Mouse (Mus musculus) midbrain, embryonic 16.5 days (tissue): ENCODE data around the gene Gm45837. TPM values are rescaled to one million over a fixed set of nuclear protein-coding genes. Genes with fewer than 3 reads are reported as not detected.
"Not testable (repeated sequence)": the region's sequence is repeated elsewhere in the genome, so short reads cannot be mapped to it uniquely, and the experiment has no call there.

Experiments
- ATAC-seq: fragments of 200-750 bp; cut with Nextera tagmentation; 2 replicates; pipeline ENCODE4 v1.8.0; 2017; ENCODE audit warnings: moderate TSS enrichment
- H3K27ac ChIP-seq: fragments of 300-500 bp; sonication (generic); 2 replicates; pipeline ENCODE4 v1.5.1; 2014; ENCODE audit warnings: mild to moderate bottlenecking, low read length, mixed read lengths
- H3K27me3 ChIP-seq: fragments of 300-500 bp; sonication (generic); 2 replicates; pipeline ENCODE4 v1.6.1; 2014; ENCODE audit warnings: low read depth, low read length, mixed read lengths; ENCODE audit not compliant: control insufficient read depth, insufficient read depth
- H3K36me3 ChIP-seq: fragments of 300-500 bp; sonication (generic); 2 replicates; pipeline ENCODE4 v1.6.1; 2014; ENCODE audit warnings: mild to moderate bottlenecking, low read length, moderate library complexity, mixed read lengths; ENCODE audit not compliant: control insufficient read depth, insufficient read depth
- H3K4me1 ChIP-seq: fragments of 300-500 bp; sonication (generic); 2 replicates; pipeline ENCODE4 v1.6.1; 2014; ENCODE audit warnings: mild to moderate bottlenecking, low read length, mixed read lengths; ENCODE audit not compliant: control insufficient read depth, insufficient read depth
- H3K4me2 ChIP-seq: fragments of 300-500 bp; sonication (generic); 2 replicates; pipeline ENCODE4 v1.6.1; 2014; ENCODE audit warnings: mild to moderate bottlenecking, low read length, mixed read lengths
- H3K4me3 ChIP-seq: fragments of 300-500 bp; sonication (generic); 2 replicates; pipeline ENCODE4 v1.5.1; 2014; ENCODE audit warnings: low read depth, mild to moderate bottlenecking, low read length, moderate library complexity, mixed read lengths
- H3K9ac ChIP-seq: fragments of 300-500 bp; sonication (generic); 2 replicates; pipeline ENCODE4 v1.6.1; 2014; ENCODE audit warnings: low read depth, low read length, mixed read lengths
- H3K9me3 ChIP-seq: fragments of 300-500 bp; sonication (generic); replicated peaks from 2 replicates; pipeline ENCODE4 v1.6.1; 2014; ENCODE audit warnings: mild to moderate bottlenecking, low read length, mixed read lengths; ENCODE audit not compliant: control insufficient read depth, poor library complexity, severe bottlenecking
- WGBS: fragments of 180-500 bp; shearing (Covaris S2); extraction: QIAGEN DNeasy Blood & Tissue Kit; methylation state at CpG from one replicate; pipeline ENCODE4 v1.1.7; 2014; 5-methylcytosine and 5-hydroxymethylcytosine counted together
- polyA plus RNA-seq: library from polyadenylated mRNA; unstranded; fragments of >200 nt; fragmentation: Nextera tagmentation; extraction: Ambion mirVana; gene quantifications from 2 replicates; pipeline ENCODE4 v1.2.1, GENCODE M21; 2015

Gene Gm45837
- polyA plus RNA-seq, 1 experiment from 2014 or later, result 0.69 TPM

DNA sequence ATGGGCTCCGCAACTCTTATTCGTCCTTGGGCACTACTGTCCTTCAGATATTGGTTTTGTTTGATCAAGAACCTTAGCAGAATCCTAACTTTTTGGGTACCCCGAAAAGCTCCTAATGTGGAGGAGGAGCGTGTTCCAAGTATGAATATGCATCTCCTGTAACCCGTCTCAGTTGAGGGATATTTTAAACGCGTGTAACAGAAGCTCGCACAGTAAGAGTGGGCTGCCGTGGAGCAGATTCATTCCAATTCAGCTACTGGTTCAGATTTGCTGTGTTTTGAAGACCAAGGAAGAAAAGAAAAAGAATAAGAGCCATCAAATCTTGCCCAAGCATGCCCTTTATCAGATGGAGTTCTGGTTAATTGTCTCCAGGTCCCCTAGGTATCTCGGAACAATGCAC, 131.0 kb downstream of the Gm45837 start:
- Histone ChIP-seq H3K4me2 (no peak overlapping the region), H3K27ac (no peak overlapping the region), H3K36me3 (no peaks in the 10 kb centered on the region), H3K4me3 (no peak overlapping the region), H3K9me3 (no peaks in the 10 kb centered on the region), H3K27me3 (no peaks in the 10 kb centered on the region), H3K9ac (no peak overlapping the region), H3K4me1 (no peaks in the 10 kb centered on the region)
- no peak for ATAC-seq
- WGBS, result 67% methylated on average over 10 of the region's 10 CpGs

DNA sequence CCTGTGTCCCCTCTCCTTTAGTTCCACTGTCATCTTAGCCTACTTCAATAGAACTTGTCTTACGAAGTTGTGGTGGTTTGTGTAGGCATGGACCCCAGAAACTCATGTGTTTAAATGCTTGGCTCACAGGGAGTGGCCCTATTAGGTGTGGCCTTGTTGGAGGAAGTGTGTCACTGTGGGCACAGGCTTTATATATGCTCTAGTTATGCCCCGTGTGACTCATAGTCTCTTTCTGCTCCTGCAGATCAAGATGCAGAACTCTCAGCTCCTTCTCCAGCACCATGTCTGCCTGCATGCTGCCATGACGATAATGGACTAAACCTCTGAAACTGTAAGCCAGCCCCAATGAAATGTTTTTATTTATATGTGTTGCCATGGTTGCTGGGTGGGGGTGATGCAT, 137.0 kb downstream of the Gm45837 start:
- H3K4me2 ChIP-seq, result no peak overlapping the region
- H3K27ac ChIP-seq, result no peak overlapping the region
- H3K36me3 ChIP-seq, result no peaks in the 10 kb centered on the region
- H3K9me3 ChIP-seq, result no peaks in the 10 kb centered on the region
- no peaks in the 10 kb centered on the region for H3K27me3 ChIP-seq
- H3K4me3 ChIP-seq, result no peak overlapping the region
- WGBS, result 78% methylated on average over 3 of the region's 3 CpGs
- H3K9ac ChIP-seq, result no peak overlapping the region
- H3K4me1 ChIP-seq, result no peaks in the 10 kb centered on the region
- ATAC-seq, result no peak

DNA sequence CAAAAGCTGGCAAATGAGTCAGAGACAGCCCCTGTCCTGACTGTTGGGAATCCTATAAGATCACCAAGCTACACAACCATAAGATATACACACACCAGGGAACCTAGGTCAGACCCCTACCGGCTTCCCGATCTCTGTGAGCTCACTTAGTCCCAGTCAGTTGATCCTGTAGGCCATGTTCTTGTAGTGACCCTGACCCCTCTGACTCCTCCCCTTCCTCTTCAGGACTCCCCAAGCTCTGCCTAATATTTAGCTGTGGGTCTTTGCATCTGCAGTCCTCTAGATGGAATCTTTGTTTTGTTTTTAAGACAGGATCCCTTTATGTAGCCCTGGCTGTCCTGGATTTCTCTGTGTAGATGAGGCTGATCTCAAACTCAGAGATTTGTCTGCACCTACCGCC, 138.6 kb downstream of the Gm45837 start:
- Histone ChIP-seq H3K9me3 (no peaks in the 10 kb centered on the region), H3K4me1 (no peaks in the 10 kb centered on the region), H3K4me2 (no peak overlapping the region), H3K27me3 (no peaks in the 10 kb centered on the region), H3K4me3 (no peak overlapping the region), H3K9ac (no peak overlapping the region), H3K36me3 (no peaks in the 10 kb centered on the region), H3K27ac (no peak overlapping the region)
- 79% methylated on average over 3 of the region's 3 CpGs for WGBS
- no peak for ATAC-seq

DNA sequence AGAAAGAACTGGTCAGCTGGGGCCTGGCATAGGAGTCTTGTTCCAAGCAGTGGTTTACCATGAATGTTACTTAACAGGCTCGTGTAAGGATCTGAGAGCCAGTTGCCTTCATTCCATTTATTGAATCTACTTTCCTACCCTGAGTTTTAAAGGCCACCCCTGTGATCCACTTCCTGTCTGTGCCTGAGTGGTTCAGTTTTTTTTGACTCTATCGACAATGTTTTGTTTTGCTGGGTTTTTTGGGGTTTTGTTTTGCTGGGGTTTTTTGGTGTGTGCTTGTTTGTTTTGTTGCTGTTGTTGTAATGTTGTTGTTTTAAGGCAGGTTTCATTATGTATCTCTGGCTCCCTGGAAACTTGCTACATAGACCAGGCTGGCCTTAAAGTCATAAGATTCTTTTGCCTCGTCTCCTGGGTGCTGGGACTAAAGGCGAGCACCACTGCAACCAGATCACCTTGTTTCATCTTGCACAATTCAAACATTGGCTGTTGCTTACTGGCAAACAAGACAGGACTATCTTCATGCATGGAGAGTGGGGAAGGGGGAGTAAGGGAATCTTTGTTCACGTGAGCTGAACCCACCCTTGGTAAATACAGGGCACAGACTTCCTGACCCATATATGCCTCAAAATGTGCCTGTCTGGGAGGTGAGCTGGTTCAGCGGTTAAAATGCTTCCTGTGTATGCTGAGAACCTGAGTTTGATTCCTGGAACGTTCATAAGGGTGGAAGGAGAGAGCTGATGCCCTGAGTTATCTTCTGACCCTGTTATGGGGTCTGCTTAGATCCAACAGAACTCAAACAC, 140.2 kb downstream of the Gm45837 start:
- H3K4me1 ChIP-seq, result no peaks in the 10 kb centered on the region
- no peaks in the 10 kb centered on the region for H3K9me3 ChIP-seq
- H3K36me3 ChIP-seq, result no peaks in the 10 kb centered on the region
- no peak for ATAC-seq
- no peak overlapping the region for H3K4me3 ChIP-seq
- WGBS, result 73% methylated on average over 7 of the region's 7 CpGs
- H3K27me3 ChIP-seq, result no peaks in the 10 kb centered on the region
- no peak overlapping the region for H3K27ac ChIP-seq
- no peak overlapping the region for H3K4me2 ChIP-seq
- no peak overlapping the region for H3K9ac ChIP-seq

DNA sequence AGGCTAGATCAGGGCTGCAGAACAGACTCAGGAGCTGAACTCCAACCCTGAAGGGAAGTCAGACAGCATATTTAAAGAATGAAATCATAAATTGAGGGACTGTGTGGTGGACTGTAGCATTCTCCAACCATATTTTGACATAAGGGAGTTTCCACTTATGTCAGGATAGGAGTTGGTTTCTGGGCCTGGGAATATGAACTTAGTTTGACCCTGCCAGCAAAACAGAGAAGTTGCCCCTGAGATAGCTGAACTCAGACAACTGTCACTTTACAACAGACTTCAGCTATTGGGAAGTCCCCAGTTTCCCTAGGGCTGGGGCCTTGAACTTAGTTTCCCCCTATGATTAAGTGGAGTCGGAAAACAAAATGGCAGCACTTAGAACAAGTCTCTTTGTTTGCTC, 140.8 kb downstream of the Gm45837 start:
- Histone ChIP-seq H3K27me3 (no peaks in the 10 kb centered on the region), H3K36me3 (no peaks in the 10 kb centered on the region), H3K9ac (no peak overlapping the region), H3K9me3 (no peaks in the 10 kb centered on the region), H3K4me3 (no peak overlapping the region), H3K4me1 (no peaks in the 10 kb centered on the region), H3K4me2 (no peak overlapping the region), H3K27ac (no peak overlapping the region)
- 96% methylated on average over 1 of the region's 1 CpGs for WGBS
- ATAC-seq, result no peak

GRCm38 (mm10) chr7:101555473-101555872, 144.8 kb downstream of the Gm45837 start:
- not testable (repeated sequence) for H3K9me3 ChIP-seq, ATAC-seq, H3K4me3 ChIP-seq, H3K36me3 ChIP-seq, H3K27ac ChIP-seq, H3K4me2 ChIP-seq, H3K27me3 ChIP-seq, H3K4me1 ChIP-seq, H3K9ac ChIP-seq
- WGBS, result 93% methylated on average over 3 of the region's 3 CpGs

GRCm38 (mm10) chr7:101557391-101557790, 146.7 kb downstream of the Gm45837 start:
- Histone ChIP-seq H3K4me3 (no peak overlapping the region), H3K36me3 (no peaks in the 10 kb centered on the region), H3K9me3 (no peaks in the 10 kb centered on the region), H3K27me3 (no peaks in the 10 kb centered on the region), H3K4me2 (no peak overlapping the region), H3K4me1 (no peaks in the 10 kb centered on the region), H3K27ac (no peak overlapping the region), H3K9ac (no peak overlapping the region)
- WGBS, result 59% methylated on average over 1 of the region's 1 CpGs
- ATAC-seq, result no peak

GRCm38 (mm10) chr7:101559393-101559792, 148.7 kb downstream of the Gm45837 start:
- H3K27me3 ChIP-seq, H3K4me2 ChIP-seq, H3K36me3 ChIP-seq, H3K27ac ChIP-seq, H3K4me3 ChIP-seq, H3K4me1 ChIP-seq, H3K9ac ChIP-seq, ATAC-seq, H3K9me3 ChIP-seq: not testable (repeated sequence)
- 71% methylated on average over 5 of the region's 5 CpGs for WGBS
